Mouse (Mus musculus) bone marrow, adult 2 months (tissue): ENCODE data around the gene Pdcd6ip. TPM values are rescaled to one million over a fixed set of nuclear protein-coding genes. Genes with fewer than 3 reads are reported as not detected.

Source experiments
- H3K27ac ChIP-seq: fragments of 200-500 bp; 2 replicates; pipeline ENCODE4 v1.5.1; 2012; ENCODE audit warnings: low read depth, mild to moderate bottlenecking, control low read depth, inconsistent platforms, low read length; ENCODE audit not compliant: control insufficient read depth, poor library complexity, insufficient read depth
- H3K4me1 ChIP-seq: fragments of 200-500 bp; 2 replicates; pipeline ENCODE4 v1.6.1; 2011; ENCODE audit warnings: low read length; ENCODE audit not compliant: control insufficient read depth, insufficient read depth
- H3K4me3 ChIP-seq: fragments of 200-500 bp; replicated peaks from 2 replicates; pipeline ENCODE3; 2011; ENCODE audit warnings: mild to moderate bottlenecking, low read depth, low read length, control low read depth; ENCODE audit not compliant: control insufficient read depth
- CTCF ChIP-seq: fragments of 200-500 bp; IDR thresholded peaks from 2 replicates; pipeline ENCODE4 v1.5.1; 2011; ENCODE audit warnings: low read length, control low read depth; ENCODE audit not compliant: control insufficient read depth, insufficient read depth
- POLR2A ChIP-seq: fragments of 200-500 bp; IDR thresholded peaks from 2 replicates; pipeline ENCODE4 v1.6.1; 2011; ENCODE audit warnings: low read depth, mild to moderate bottlenecking, control low read depth, low read length, borderline replicate concordance; ENCODE audit not compliant: control insufficient read depth
- whole genome bisulfite sequencing: fragments of 180-500 bp; shearing (Covaris S2); methylation state at CpG from one replicate; pipeline ENCODE4 v1.1.7; 2018; 5-methylcytosine and 5-hydroxymethylcytosine counted together
- polyA plus RNA-seq: library from polyadenylated mRNA; stranded (reverse); fragments of >200 nt; gene quantifications from 2 replicates; pipeline ENCODE4 v1.2.4, GENCODE M21; 2011; ENCODE audit warnings: low replicate concordance; ENCODE audit not compliant: missing spikeins, insufficient read depth, insufficient read length

Gene Pdcd6ip
- polyA plus RNA-seq, 1 experiment: 25.0 TPM

DNA sequence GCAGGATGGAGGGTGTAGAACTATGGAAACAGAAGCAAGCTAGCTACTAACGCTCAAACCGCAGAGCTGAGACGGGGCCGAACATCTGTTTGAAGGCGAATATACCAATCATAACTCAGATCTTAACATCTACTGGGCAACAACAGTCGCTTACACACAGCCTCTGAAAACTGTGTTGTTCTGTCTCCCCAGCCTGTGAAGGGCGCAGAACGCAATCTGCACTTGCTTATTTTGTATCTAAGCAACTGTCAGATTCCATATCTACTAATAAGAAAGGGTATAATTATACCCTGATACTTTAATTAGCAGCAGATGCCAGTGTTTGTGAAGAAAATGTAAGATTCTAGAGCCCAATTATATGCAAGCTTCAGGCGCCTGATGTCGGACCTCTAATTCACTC is 81.3 kb downstream of the Pdcd6ip start:
- Histone ChIP-seq H3K27ac (no peak overlapping the region), H3K4me1 (no peaks in the 10 kb centered on the region), H3K4me3 (no peak overlapping the region)
- TF ChIP-seq CTCF (no peak), POLR2A (no peak)
- 86% methylated on average over 10 of the region's 10 CpGs for WGBS

DNA sequence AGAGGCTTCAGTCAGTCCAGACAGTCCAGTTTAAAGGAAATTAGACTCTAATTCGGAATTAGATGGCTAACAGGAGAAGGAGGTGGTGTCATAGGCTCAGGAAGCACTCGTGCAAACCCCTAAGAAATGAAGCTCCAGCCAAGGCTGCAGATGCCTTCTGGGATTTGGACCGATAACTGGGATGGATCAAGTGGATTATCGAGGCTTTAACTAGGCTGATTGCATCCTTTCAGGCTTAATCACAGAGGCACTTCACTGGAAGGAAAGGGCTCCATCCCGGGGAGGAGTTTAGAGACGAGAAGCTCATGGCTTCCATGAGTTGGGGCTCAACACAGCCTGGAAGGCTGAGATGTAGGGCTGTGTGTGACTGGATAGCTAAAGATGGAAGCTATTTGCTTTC is 84.0 kb downstream of the Pdcd6ip start:
- WGBS: 75% methylated on average over 6 of the region's 6 CpGs
- TF ChIP-seq CTCF: no peak
- TF ChIP-seq POLR2A: no peak
- Histone ChIP-seq H3K27ac (no peak overlapping the region), H3K4me3 (no peak overlapping the region), H3K4me1 (no peaks in the 10 kb centered on the region)

DNA sequence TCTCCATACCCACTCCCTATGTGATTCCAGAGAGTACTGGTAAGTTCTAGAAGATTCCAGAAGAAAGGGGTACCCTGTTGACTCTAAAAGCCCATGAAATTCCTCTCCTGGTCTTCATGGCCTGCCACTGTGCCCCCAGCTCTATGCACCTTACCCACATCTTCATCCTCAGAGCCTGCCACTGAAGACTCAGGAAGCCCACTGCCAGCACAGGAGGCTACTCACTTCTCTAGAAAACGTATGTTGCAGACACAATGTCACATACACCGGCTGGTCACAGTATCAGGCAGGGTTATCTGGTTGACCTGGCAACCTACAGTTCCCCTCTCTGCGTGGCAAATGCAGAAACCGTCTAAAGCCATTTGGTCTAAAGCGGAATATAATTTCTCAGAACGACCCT is 91.0 kb downstream of the Pdcd6ip start:
- Histone ChIP-seq H3K4me1 (no peaks in the 10 kb centered on the region), H3K27ac (no peak overlapping the region), H3K4me3 (no peak overlapping the region)
- WGBS: 72% methylated on average over 6 of the region's 6 CpGs
- TF ChIP-seq CTCF (no peak), POLR2A (no peak)

DNA sequence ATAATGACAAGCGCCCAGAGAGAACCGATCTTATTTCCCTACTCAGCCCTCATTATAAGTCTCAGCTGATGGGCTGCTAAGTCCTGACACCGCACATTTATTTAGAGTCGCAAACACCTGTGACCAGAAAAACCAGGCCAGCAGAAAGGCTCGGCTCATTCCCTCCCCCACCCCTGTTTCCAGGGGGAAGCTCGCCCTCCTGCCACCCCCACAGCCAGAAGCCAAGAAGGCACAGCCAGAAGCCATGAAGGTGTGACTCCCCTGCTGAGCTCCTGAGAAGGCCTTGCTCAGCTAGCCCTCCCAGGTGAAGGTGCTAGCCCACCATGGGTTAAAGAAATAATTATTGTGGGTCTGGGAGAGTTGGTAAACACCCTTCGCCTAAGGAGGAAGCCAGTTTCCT is 97.3 kb downstream of the Pdcd6ip start:
- WGBS: 69% methylated on average over 7 of the region's 7 CpGs
- no peak overlapping the region for H3K4me3 ChIP-seq
- no peaks in the 10 kb centered on the region for H3K4me1 ChIP-seq
- TF ChIP-seq POLR2A (no peak), CTCF (no peak)
- H3K27ac ChIP-seq: no peak overlapping the region

DNA sequence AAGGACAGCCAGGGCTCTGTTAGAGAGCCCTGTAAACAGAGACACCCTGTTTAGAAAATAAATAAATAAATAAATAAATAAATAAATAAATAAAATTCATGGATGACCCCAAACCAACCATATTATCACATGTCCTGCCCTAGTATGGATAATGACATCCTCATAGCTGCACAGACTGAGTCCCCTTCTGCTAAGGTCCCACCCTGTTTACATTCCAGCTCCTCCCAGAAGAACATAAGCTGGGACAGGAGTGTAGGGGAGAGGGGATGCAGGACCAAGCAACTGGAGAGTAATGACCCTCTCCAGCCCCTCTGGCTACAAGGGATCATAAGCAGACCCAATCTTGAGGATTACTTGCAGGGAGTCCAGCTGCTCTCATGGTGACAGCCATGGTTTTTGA is 105.9 kb downstream of the Pdcd6ip start:
- Histone ChIP-seq H3K4me3 (no peak overlapping the region), H3K4me1 (no peaks in the 10 kb centered on the region), H3K27ac (no peak overlapping the region)
- TF ChIP-seq CTCF (no peak), POLR2A (no peak)

Other genes starting within 250 kb of the Pdcd6ip start
- 12.5 and 16.8 TPM in 2 replicates for gene Clasp2, start 33.2 kb upstream of the Pdcd6ip start, polyA plus RNA-seq
- gene Ubp1, start 222.7 kb upstream of the Pdcd6ip start, polyA plus RNA-seq: 103 and 110 TPM in 2 replicates